Mouse (Mus musculus): ENCODE measurements at regions not wholly inside any gene's neighbourhood (a gene's known extent, or its start where the extent isn't known, plus 50 kb on each side); places are given as distances from the start of the nearest gene placed in this dataset.

- H3K36me3 ChIP-seq = no peaks in the 10 kb centered on the region
- no peak overlapping the region for H3K4me3 ChIP-seq (replicated peaks)
- H3K27me3 ChIP-seq = no peaks in the 10 kb centered on the region
- H3K4me1 ChIP-seq = peaks cover 38% of the 10 kb centered on the region
- 85% methylated on average over 5 of the region's 5 CpGs for WGBS
- no peak overlapping the region for H3K27ac ChIP-seq (replicated peaks)
- no peak overlapping the region for H3K4me2 ChIP-seq (replicated peaks)
- H3K9ac ChIP-seq = no peak overlapping the region
- ATAC-seq (ENCODE audit: insufficient number of reproducible peaks, low FRiP score, low TSS enrichment, low read depth) = no peak
- H3K9me3 ChIP-seq (replicated peaks) = no peaks in the 10 kb centered on the region
These were observed 81.4 kb upstream of the Zfp648 start for GRCm38 (mm10) chr1:154119611-154120010.

DNA sequence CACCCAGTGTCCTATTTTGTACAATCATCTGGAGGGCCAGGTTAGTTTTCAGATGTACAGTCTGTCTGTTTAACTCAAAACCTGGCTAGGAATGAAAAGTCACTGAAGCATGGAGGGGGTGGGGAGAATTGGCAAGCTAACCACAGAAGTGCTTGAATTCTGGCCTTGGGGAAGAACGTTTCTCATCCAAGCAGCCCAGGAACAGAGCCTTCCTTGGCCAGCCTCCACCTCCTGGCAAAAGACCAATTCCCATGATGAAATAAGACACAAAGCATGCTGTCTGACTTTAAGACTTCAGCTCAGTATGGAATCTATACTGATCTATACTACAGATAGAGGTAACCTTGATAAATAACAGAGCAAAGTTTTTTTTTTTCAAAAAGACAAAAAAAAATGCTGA, 80.3 kb upstream of the Zfp648 start:
- Histone ChIP-seq H3K27me3 (no peaks in the 10 kb centered on the region), H3K36me3 (no peaks in the 10 kb centered on the region), H3K27ac (replicated peaks) (peak overlapping the region; percentile 58; the same call in 1 of the 2 replicates), H3K4me1 (peaks cover 35% of the 10 kb centered on the region), H3K9me3 (replicated peaks) (no peaks in the 10 kb centered on the region), H3K4me2 (replicated peaks) (no peak overlapping the region), H3K9ac (no peak overlapping the region), H3K4me3 (replicated peaks) (no peak overlapping the region)
- 5% methylated on average over 1 of the region's 1 CpGs for WGBS
- peak; percentile 72 for ATAC-seq (ENCODE audit: insufficient number of reproducible peaks, low FRiP score, low TSS enrichment, low read depth)

- no peaks in the 10 kb centered on the region for H3K36me3 ChIP-seq
- H3K4me1 ChIP-seq = peaks cover 8% of the 10 kb centered on the region
- H3K27me3 ChIP-seq = no peaks in the 10 kb centered on the region
- no peak for ATAC-seq (ENCODE audit: insufficient number of reproducible peaks, low FRiP score, low TSS enrichment, low read depth)
- no peaks in the 10 kb centered on the region for H3K9me3 ChIP-seq (replicated peaks)
- H3K27ac ChIP-seq (replicated peaks) = no peak overlapping the region
- H3K9ac ChIP-seq = no peak overlapping the region
- H3K4me2 ChIP-seq (replicated peaks) = no peak overlapping the region
- no peak overlapping the region for H3K4me3 ChIP-seq (replicated peaks)
These were observed 76.0 kb upstream of the Zfp648 start for GRCm38 (mm10) chr1:154124981-154125380.

DNA sequence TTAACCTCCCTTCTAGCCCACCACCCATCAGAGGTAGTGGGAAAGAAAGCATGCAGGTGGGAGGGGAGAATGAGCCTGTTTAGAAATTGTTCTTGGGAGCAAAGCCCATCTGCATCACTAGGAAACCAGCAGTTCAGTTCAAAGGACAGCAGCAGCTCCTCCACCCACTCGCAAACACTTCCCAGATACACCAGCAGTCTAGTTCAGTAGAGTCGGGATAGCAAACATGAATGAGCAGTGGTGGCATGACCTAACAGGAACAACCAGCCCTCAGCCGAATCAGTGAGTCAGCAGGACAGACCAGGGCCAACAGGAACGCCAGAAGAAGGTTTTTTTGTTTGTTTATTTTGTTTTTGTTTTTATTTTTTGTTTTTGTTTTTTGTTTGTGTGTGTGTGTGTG, 74.5 kb upstream of the Zfp648 start:
- Histone ChIP-seq H3K9ac (no peak overlapping the region), H3K36me3 (no peaks in the 10 kb centered on the region), H3K9me3 (replicated peaks) (no peaks in the 10 kb centered on the region), H3K27ac (replicated peaks) (no peak overlapping the region), H3K4me1 (no peaks in the 10 kb centered on the region), H3K4me3 (replicated peaks) (no peak overlapping the region), H3K4me2 (replicated peaks) (no peak overlapping the region), H3K27me3 (no peaks in the 10 kb centered on the region)
- 60% methylated on average over 4 of the region's 4 CpGs for WGBS
- no peak for ATAC-seq (ENCODE audit: insufficient number of reproducible peaks, low FRiP score, low TSS enrichment, low read depth)

DNA sequence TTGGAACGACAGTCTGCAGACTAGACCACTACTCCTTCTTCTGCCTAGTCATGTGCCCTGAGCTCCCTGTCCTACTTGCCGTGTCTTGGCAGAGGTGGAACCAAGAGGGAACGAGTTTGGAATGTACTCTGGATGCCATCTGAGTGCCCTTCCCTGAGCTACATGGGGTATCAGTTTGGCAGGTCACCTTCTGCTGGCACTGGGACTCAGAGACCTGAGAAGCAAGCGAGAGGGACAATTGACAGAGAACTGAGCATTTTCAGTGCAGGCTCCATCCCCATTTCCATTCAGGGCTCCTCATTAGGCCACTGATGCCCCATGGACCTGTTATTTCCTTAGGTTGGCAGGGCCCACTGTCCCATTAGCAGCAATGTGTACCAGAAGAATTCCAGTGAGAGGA, 61.5 kb upstream of the Zfp648 start:
- Histone ChIP-seq H3K36me3 (no peaks in the 10 kb centered on the region), H3K9me3 (replicated peaks) (no peaks in the 10 kb centered on the region), H3K27me3 (no peaks in the 10 kb centered on the region), H3K4me1 (no peaks in the 10 kb centered on the region), H3K4me2 (replicated peaks) (no peak overlapping the region), H3K4me3 (replicated peaks) (no peak overlapping the region), H3K27ac (replicated peaks) (no peak overlapping the region), H3K9ac (no peak overlapping the region)
- ATAC-seq (ENCODE audit: insufficient number of reproducible peaks, low FRiP score, low TSS enrichment, low read depth) = no peak
- WGBS = 62% methylated on average over 4 of the region's 4 CpGs

GRCm38 (mm10) chr1:154143691-154144090, 57.3 kb upstream of the Zfp648 start:
- no peak for ATAC-seq (ENCODE audit: insufficient number of reproducible peaks, low FRiP score, low TSS enrichment, low read depth)
- no peak overlapping the region for H3K27ac ChIP-seq (replicated peaks)
- H3K4me1 ChIP-seq = no peaks in the 10 kb centered on the region
- H3K27me3 ChIP-seq = no peaks in the 10 kb centered on the region
- H3K36me3 ChIP-seq = no peaks in the 10 kb centered on the region
- H3K9me3 ChIP-seq (replicated peaks) = no peaks in the 10 kb centered on the region
- H3K4me3 ChIP-seq (replicated peaks) = no peak overlapping the region
- WGBS = 16% methylated on average over 1 of the region's 1 CpGs
- no peak overlapping the region for H3K9ac ChIP-seq
- no peak overlapping the region for H3K4me2 ChIP-seq (replicated peaks)

- Histone ChIP-seq H3K9me3 (replicated peaks) (no peaks in the 10 kb centered on the region), H3K27ac (replicated peaks) (no peak overlapping the region), H3K36me3 (no peaks in the 10 kb centered on the region), H3K4me2 (replicated peaks) (no peak overlapping the region), H3K4me3 (replicated peaks) (no peak overlapping the region), H3K27me3 (no peaks in the 10 kb centered on the region), H3K4me1 (peaks cover 17% of the 10 kb centered on the region), H3K9ac (no peak overlapping the region)
- no peak for ATAC-seq (ENCODE audit: insufficient number of reproducible peaks, low FRiP score, low TSS enrichment, low read depth)
- 77% methylated on average over 3 of the region's 3 CpGs for WGBS
These were observed 53.9 kb upstream of the Zfp648 start for GRCm38 (mm10) chr1:154147001-154147571.

- Histone ChIP-seq H3K27me3 (no peaks in the 10 kb centered on the region), H3K4me2 (replicated peaks) (no peak overlapping the region), H3K27ac (replicated peaks) (no peak overlapping the region), H3K9me3 (replicated peaks) (no peaks in the 10 kb centered on the region), H3K4me3 (replicated peaks) (no peak overlapping the region), H3K36me3 (no peaks in the 10 kb centered on the region), H3K9ac (no peak overlapping the region), H3K4me1 (peaks cover 17% of the 10 kb centered on the region)
- WGBS = 90% methylated on average over 10 of the region's 10 CpGs
- no peak for ATAC-seq (ENCODE audit: insufficient number of reproducible peaks, low FRiP score, low TSS enrichment, low read depth)
These were observed 52.0 kb upstream of the Zfp648 start for GRCm38 (mm10) chr1:154148948-154149347.

DNA sequence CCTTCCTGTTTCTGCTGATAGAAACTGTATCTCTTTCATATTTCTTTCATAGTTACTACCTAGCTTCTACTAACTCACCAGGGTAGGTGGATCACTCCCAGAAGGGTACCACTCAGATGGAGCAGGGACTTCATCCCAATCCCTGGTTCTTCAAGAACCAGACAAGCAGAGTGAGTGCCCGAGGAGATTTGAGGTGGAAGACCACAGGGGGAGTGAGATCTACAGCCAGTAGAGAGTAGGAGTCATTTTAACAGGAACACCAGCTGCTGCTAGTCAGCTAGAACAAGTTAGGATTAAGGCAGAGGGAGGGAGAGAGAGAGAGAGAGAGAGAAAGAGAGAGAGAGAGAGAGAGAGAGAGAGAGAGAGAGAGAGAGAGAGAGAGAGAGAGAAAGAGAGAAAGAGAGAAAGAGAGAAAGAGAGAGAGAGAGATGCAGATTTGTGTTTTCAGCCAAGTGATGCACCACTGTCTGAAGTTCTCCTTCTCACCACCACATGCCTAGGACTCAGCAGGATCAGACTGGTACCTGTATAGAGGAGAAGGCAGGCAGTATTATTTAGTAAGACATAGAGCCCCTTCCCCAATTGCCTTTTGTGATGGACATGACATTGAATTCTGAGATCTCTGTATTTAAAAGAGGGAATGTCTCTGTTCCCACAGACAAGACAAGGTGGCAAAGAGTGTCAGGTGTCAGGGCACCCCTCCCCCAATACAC, 51.4 kb upstream of the Zfp648 start:
- WGBS = 61% methylated on average over 1 of the region's 1 CpGs
- no peak overlapping the region for H3K4me3 ChIP-seq (replicated peaks)
- H3K27ac ChIP-seq (replicated peaks) = peak overlapping the region; percentile 80
- H3K4me2 ChIP-seq (replicated peaks) = peak overlapping the region; percentile 23; the same call in 1 of the 2 replicates
- H3K27me3 ChIP-seq = no peaks in the 10 kb centered on the region
- no peaks in the 10 kb centered on the region for H3K36me3 ChIP-seq
- H3K9ac ChIP-seq = no peak overlapping the region
- peaks cover 17% of the 10 kb centered on the region for H3K4me1 ChIP-seq
- no peaks in the 10 kb centered on the region for H3K9me3 ChIP-seq (replicated peaks)
- no peak for ATAC-seq (ENCODE audit: insufficient number of reproducible peaks, low FRiP score, low TSS enrichment, low read depth)

DNA sequence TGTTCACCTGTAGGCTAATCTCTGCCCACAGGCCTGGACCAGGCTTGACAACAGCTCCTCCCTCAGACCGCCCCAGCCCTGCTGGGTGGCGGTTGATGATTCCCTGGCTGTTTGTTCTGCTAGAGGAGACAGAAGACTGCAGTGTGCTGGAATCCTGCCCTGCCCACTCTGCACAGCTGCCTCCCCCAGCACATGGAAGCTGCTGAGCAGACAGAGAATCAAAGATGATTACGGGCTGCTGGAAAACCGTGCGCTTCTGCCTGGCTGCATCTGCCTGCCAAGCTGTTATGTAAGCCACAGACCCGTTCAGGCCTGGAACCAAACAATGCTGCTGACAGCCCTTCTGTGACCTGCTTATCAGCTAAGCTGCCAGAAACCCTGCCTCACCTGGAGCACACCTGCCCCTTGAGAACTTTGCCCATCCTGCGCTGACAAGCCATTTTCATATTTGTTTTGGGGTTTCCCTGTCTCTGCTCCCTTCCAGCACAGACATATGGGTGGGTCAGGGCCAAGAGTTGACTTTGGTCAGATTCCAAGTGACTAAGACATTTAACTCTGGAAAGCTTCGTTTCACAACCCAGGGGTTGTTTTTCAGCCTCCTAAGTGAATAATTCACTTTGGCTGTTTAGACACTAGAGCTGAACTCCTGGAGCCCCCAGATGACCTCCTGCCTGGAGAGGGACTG, 50.7 kb upstream of the Zfp648 start:
- H3K36me3 ChIP-seq = no peaks in the 10 kb centered on the region
- no peaks in the 10 kb centered on the region for H3K27me3 ChIP-seq
- 10% methylated on average over 8 of the region's 8 CpGs for WGBS
- H3K27ac ChIP-seq (replicated peaks) = peak overlapping the region; percentile 80
- ATAC-seq (ENCODE audit: insufficient number of reproducible peaks, low FRiP score, low TSS enrichment, low read depth) = peak; percentile 93
- H3K4me2 ChIP-seq (replicated peaks) = peak overlapping the region; percentile 23; the same call in 1 of the 2 replicates
- H3K9me3 ChIP-seq (replicated peaks) = no peaks in the 10 kb centered on the region
- peaks cover 17% of the 10 kb centered on the region for H3K4me1 ChIP-seq
- no peak overlapping the region for H3K4me3 ChIP-seq (replicated peaks)
- no peak overlapping the region for H3K9ac ChIP-seq

Measured in embryonic facial prominence, embryonic 15.5 days (tissue).